Mouse (Mus musculus) liver (tissue): Measurements from ENCODE around the gene Adcy9.
"Not testable (repeated sequence)": the region's sequence is repeated elsewhere in the genome, so short reads cannot be mapped to it uniquely, and the experiment has no call there.

Experiments used
- DNase-seq: peaks from one replicate; pipeline ENCODE4 v3.0.0-alpha.2; 2020; ENCODE audit warnings: mixed read lengths

The Adcy9 gene

DNA sequence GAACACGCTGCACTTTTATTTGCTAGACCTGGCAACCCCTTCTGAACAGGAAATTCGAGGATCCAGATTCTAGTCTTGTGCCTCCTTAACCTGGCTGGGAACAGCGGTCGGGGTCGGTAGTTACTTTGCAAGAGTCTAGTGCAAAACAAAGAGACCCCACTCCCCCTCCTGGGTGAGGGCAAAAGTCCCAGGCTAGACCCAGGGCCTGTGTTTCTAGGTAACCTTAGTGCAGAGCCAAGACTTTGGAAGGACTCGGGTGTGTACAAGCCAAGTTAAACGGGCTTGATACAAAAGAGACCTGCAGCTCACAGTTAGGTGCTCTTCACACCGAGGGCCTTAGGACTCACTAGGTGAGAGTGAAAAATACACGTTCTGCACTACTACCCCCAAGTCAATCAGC lies 152.8 kb downstream of the Adcy9 start:
- no peak for DNase-seq

DNA sequence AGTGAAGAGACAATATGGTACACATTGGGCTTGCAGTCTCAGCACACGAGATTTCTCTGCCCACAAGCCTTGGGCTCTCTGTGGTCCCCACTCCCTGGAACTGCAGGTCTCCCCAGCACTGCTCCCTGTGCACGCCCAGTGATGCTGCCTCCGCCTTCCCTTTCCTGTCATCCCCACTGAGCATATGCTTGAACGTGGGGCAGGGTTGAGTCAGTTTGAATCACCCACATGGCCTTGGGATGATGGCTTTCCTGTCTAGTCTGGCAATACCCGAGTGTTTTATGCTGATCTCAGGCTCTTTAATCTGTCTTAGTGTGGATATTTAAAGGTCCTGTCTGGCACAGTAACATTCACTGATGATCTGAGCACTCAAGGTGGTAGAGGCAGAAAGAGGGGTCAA lies 154.9 kb downstream of the Adcy9 start:
- no peak for DNase-seq

DNA sequence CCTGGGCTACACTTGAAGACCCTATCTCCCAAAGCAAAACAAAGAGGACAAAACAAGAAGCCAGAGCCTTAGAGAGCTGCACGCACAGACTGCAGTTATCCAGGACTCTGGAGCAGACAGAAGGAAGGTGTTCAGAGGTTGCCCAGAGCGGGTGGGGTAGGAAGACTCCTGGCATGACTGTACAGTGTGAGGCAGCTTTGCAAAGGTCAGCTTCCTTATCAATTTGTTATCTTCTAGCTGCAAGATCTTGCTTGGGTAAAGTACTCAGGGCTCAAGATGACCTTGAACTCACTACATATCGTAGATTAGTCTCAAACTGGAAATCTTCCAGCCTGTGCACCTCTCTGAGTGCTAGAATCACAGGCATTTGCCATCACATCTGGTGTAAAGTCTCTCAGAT lies 156.8 kb downstream of the Adcy9 start:
- DNase-seq, result no peak

DNA sequence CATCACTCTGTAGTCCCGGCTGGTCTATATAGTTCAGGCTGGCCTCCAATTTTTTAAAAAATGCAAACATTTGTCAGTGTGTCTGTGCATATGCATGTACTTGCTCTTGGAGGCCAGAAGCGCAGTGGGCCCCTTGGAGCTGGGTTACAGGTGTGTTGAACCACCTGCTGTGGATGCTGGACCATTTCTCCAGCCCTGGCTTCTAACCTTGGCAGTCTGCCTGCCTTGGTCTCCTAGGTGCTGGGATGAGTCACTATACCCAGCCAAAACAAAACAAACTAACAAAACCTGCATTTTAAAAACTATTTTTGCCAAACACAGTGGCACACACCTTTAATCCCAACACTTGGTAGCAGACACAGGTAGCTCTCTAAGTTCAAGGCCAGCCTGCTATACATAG lies 162.8 kb downstream of the Adcy9 start:
- no peak for DNase-seq

DNA sequence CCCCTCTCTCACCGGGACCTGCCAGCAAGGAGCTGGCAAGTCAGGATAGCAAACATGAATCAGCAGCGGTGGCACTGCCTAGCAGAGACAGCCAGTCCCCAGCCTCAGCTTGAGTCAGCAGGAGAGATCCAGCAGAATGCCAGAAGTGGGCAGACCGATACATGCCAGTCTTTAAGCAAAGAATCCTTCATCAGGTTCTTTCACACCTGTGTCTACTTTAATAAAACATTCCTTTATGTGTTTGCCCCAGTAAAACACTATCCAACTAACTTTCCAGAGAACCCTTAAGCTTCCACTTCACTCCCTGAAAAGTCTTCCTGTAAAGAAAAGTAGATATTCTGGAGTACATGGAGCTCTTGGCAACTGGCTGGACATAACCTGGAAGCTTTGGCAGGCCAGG lies 171.5 kb downstream of the Adcy9 start:
- no peak for DNase-seq

DNA sequence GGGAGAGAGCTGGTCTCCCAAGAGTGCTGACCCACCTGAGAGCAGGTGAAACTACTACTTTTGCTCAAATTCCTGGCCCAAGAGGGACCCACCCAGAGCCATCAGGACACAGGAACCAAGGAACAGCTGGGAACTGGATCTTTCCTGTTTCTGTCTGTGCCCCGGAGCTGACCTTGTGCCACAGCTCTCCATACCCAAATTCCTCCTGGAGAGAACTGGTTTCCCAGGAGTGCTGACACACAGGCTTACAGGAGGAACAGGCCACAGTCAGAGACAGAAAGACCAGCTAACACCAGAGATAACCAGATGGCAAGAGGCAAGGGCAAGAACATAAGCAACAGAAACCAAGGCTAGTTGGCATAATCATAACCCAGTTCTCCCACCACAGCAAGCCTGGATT lies 175.1 kb downstream of the Adcy9 start:
- DNase-seq, result not testable (repeated sequence)
